Mouse (Mus musculus) hindlimb bud, embryonic 11.5 days (tissue): ENCODE measurements around the gene Gm10663.

Experiments
- DNase-seq: peaks from one replicate; pipeline ENCODE4 v3.0.0-alpha.2; 2012; ENCODE audit warnings: low read depth, low spot score; ENCODE audit errors: extremely low spot score

Gene Gm10663

GRCm38 (mm10) chr8:65074733-65075132, at the start of gene Gm10663:
Gm10663 (plus strand) TSS chr8:65075033.
- no peak for DNase-seq

GRCm38 (mm10) chr8:65028959-65029686, 45.7 kb upstream of the Gm10663 start:
- no peak for DNase-seq

GRCm38 (mm10) chr8:65029776-65030175, 45.1 kb upstream of the Gm10663 start:
- DNase-seq = no peak

- DNase-seq = no peak
Measured at GRCm38 (mm10) chr8:65030735-65031485, 43.9 kb upstream of the Gm10663 start.

GRCm38 (mm10) chr8:65032107-65032506, 42.7 kb upstream of the Gm10663 start:
- DNase-seq = no peak

GRCm38 (mm10) chr8:65033056-65033455, 41.8 kb upstream of the Gm10663 start:
- DNase-seq = no peak

- no peak for DNase-seq
Measured at GRCm38 (mm10) chr8:65034136-65034535, 40.7 kb upstream of the Gm10663 start.

GRCm38 (mm10) chr8:65037117-65037533, 37.7 kb upstream of the Gm10663 start, which contains the start of gene Apela:
Apela (minus strand) TSS chr8:65037336.
- DNase-seq = no peak

- no peak for DNase-seq
Measured at GRCm38 (mm10) chr8:65046565-65046964, 28.3 kb upstream of the Gm10663 start.

- no peak for DNase-seq
Measured at GRCm38 (mm10) chr8:65047193-65047592, 27.6 kb upstream of the Gm10663 start.

- DNase-seq = no peak
Measured at GRCm38 (mm10) chr8:65047801-65048200, 27.0 kb upstream of the Gm10663 start.

- no peak for DNase-seq
Measured at GRCm38 (mm10) chr8:65053554-65053953, 21.3 kb upstream of the Gm10663 start.

GRCm38 (mm10) chr8:65053968-65054367, 20.9 kb upstream of the Gm10663 start:
- DNase-seq = peak; percentile 82

GRCm38 (mm10) chr8:65056722-65057121, 18.1 kb upstream of the Gm10663 start:
- no peak for DNase-seq

GRCm38 (mm10) chr8:65062195-65062594, 12.6 kb upstream of the Gm10663 start:
- DNase-seq = no peak

GRCm38 (mm10) chr8:65064071-65064470, 10.8 kb upstream of the Gm10663 start:
- DNase-seq = no peak

- DNase-seq = no peak
Measured at GRCm38 (mm10) chr8:65065622-65066021, 9.2 kb upstream of the Gm10663 start.

GRCm38 (mm10) chr8:65067031-65067430, 7.8 kb upstream of the Gm10663 start:
- DNase-seq = no peak

GRCm38 (mm10) chr8:65067694-65068472, 7.0 kb upstream of the Gm10663 start:
- no peak for DNase-seq

GRCm38 (mm10) chr8:65068473-65068819, 6.4 kb upstream of the Gm10663 start:
- no peak for DNase-seq

- no peak for DNase-seq
Measured at GRCm38 (mm10) chr8:65070996-65071395, 3.8 kb upstream of the Gm10663 start.

- DNase-seq = no peak
Measured at GRCm38 (mm10) chr8:65080731-65081130, 5.9 kb downstream of the Gm10663 start.
